In genomic region chr5:123137044-123137909, GRCm38 (mm10) we compare ENCODE assay signal across 8 mouse cellular contexts. TPM values are rescaled to one million over a fixed set of nuclear protein-coding genes. Genes with fewer than 3 reads are reported as not detected.
DNase-seq lines count a peak whose midpoint lies in the region; ATAC-seq and TF ChIP-seq lines count a peak whose summit lies in the region.

No protein-coding gene starts in this region.

- intact Hi-C loops in left cerebral cortex, postnatal 36 days (cut with DNase I): no loop called here

- peak overlapping the region; percentile 97 for H3K4me2 ChIP-seq in forebrain, postnatal 0 days (ENCODE audit: low read depth)
- peak overlapping the region; percentile 100 for H3K4me2 ChIP-seq in hindbrain, embryonic 12.5 days (replicated peaks)
- H3K4me2 ChIP-seq in midbrain, embryonic 11.5 days: peak overlapping the region; percentile 100

- peak overlapping the region; percentile 100 for H3K9ac ChIP-seq in forebrain, postnatal 0 days
- H3K9ac ChIP-seq in hindbrain, embryonic 12.5 days: peak overlapping the region; percentile 100
- peak overlapping the region; percentile 100 for H3K9ac ChIP-seq in midbrain, embryonic 11.5 days (ENCODE audit: low read length)

- no peaks in the 10 kb centered on the region for H3K36me3 ChIP-seq in forebrain, postnatal 0 days (ENCODE audit: insufficient read depth)
- peaks cover 18% of the 10 kb centered on the region; the same call in 1 of the 2 replicates for H3K36me3 ChIP-seq in hindbrain, embryonic 12.5 days
- peaks cover 3% of the 10 kb centered on the region; the same call in 1 of the 2 replicates for H3K36me3 ChIP-seq in midbrain, embryonic 11.5 days (ENCODE audit: control insufficient read depth, insufficient read depth, low read length)
- H3K36me3 ChIP-seq in spleen, adult 2 months (ENCODE audit: control insufficient read depth, insufficient read depth, low read length): peaks cover 28% of the 10 kb centered on the region

- H3K27ac ChIP-seq in cerebellum, adult 2 months (ENCODE audit: insufficient read depth, low read length): peak overlapping the region; percentile 100
- peak overlapping the region; percentile 100 for H3K27ac ChIP-seq in forebrain, postnatal 0 days (ENCODE audit: low read depth, low read length)
- H3K27ac ChIP-seq in hindbrain, embryonic 12.5 days: peak overlapping the region; percentile 100
- H3K27ac ChIP-seq in midbrain, embryonic 11.5 days (ENCODE audit: low read depth, low read length): peak overlapping the region; percentile 100
- peak overlapping the region; percentile 99 for H3K27ac ChIP-seq in spleen, adult 2 months (ENCODE audit: insufficient read depth, low read length)

- 2% methylated on average over 20 of the region's 20 CpGs for WGBS in cerebellum, adult 2 months
- 1% methylated on average over 20 of the region's 20 CpGs for WGBS in forebrain, postnatal 0 days
- WGBS in hindbrain, embryonic 12.5 days: under 1% methylated on average over 20 of the region's 20 CpGs
- under 1% methylated on average over 20 of the region's 20 CpGs for WGBS in midbrain, embryonic 11.5 days
- 13% methylated on average over 20 of the region's 20 CpGs for WGBS in spleen, adult 2 months

- no peak for ATAC-seq in forebrain, postnatal 0 days
- ATAC-seq in hindbrain, embryonic 12.5 days (ENCODE audit: low FRiP score): no peak
- ATAC-seq in midbrain, embryonic 11.5 days (ENCODE audit: low FRiP score): no peak
- no peak for ATAC-seq in inflammation-experienced regulatory T-cells, adult 6 months

- peak overlapping the region; percentile 84 for H3K4me3 ChIP-seq in cerebellum, adult 2 months (replicated peaks; ENCODE audit: insufficient read depth, low read depth, low read length)
- H3K4me3 ChIP-seq in forebrain, postnatal 0 days (ENCODE audit: low read depth, low read length): peak overlapping the region; percentile 85
- peak overlapping the region; percentile 98 for H3K4me3 ChIP-seq in hindbrain, embryonic 12.5 days
- peak overlapping the region; percentile 95 for H3K4me3 ChIP-seq in midbrain, embryonic 11.5 days (ENCODE audit: low read depth, low read length)
- peak overlapping the region; percentile 71 for H3K4me3 ChIP-seq in spleen, adult 2 months (ENCODE audit: extremely low read depth, insufficient read depth, insufficient read length)

- H3K9me3 ChIP-seq in forebrain, postnatal 0 days (ENCODE audit: low read length): no peaks in the 10 kb centered on the region
- H3K9me3 ChIP-seq in hindbrain, embryonic 12.5 days (replicated peaks): no peaks in the 10 kb centered on the region
- H3K9me3 ChIP-seq in midbrain, embryonic 11.5 days (ENCODE audit: control insufficient read depth, low read length): no peaks in the 10 kb centered on the region

- no peak for TF ChIP-seq POLR2A in cerebellum, adult 2 months (IDR thresholded peaks at IDR 0.05; ENCODE audit: borderline replicate concordance, insufficient read depth, low read length)
- TF ChIP-seq POLR2A in spleen, adult 2 months (IDR thresholded peaks at IDR 0.05; ENCODE audit: low read depth, low read length): no peak

- H3K27me3 ChIP-seq in cerebellum, adult 2 months (ENCODE audit: control insufficient read depth, insufficient read depth, low read length): no peaks in the 10 kb centered on the region
- H3K27me3 ChIP-seq in forebrain, postnatal 0 days (ENCODE audit: insufficient read depth, low read length): no peaks in the 10 kb centered on the region
- no peaks in the 10 kb centered on the region for H3K27me3 ChIP-seq in hindbrain, embryonic 12.5 days
- no peaks in the 10 kb centered on the region for H3K27me3 ChIP-seq in midbrain, embryonic 11.5 days (ENCODE audit: control insufficient read depth, insufficient read depth, low read length)
- no peaks in the 10 kb centered on the region for H3K27me3 ChIP-seq in spleen, adult 2 months (ENCODE audit: control insufficient read depth, insufficient read depth, low read length)

- peak; percentile 90 for DNase-seq in Muller cell, postnatal 12 days (ENCODE audit: inconsistent ontology term)
- DNase-seq in cerebellum, adult 2 months: peak; percentile 68 to 70
- peak; percentile 65 for DNase-seq in forebrain, postnatal 0 days
- peak; percentile 69 to 75 for DNase-seq in left cerebral cortex, postnatal 36 days (ENCODE audit: low spot score in 2 of 2)
- DNase-seq in midbrain, embryonic 11.5 days (ENCODE audit: low spot score, missing footprints): peak; percentile 97
- peak in 1 of 2 experiments; percentile 63 for DNase-seq in spleen, adult 2 months (ENCODE audit: low read depth in 1 of 2, low spot score in 2 of 2)

- peaks cover 30% of the 10 kb centered on the region for H3K4me1 ChIP-seq in cerebellum, adult 2 months (ENCODE audit: control insufficient read depth, insufficient read depth, low read length)
- H3K4me1 ChIP-seq in forebrain, postnatal 0 days (ENCODE audit: insufficient read depth): peaks cover 18% of the 10 kb centered on the region
- H3K4me1 ChIP-seq in hindbrain, embryonic 12.5 days: peaks cover 60% of the 10 kb centered on the region
- peaks cover 52% of the 10 kb centered on the region for H3K4me1 ChIP-seq in midbrain, embryonic 11.5 days (ENCODE audit: control insufficient read depth, insufficient read depth, low read length)
- peaks cover 20% of the 10 kb centered on the region; the same call in 1 of the 2 replicates for H3K4me1 ChIP-seq in spleen, adult 2 months (ENCODE audit: control insufficient read depth, insufficient read depth, insufficient read length)

- TF ChIP-seq CTCF in cerebellum, adult 2 months (IDR thresholded peaks at IDR 0.05; ENCODE audit: borderline replicate concordance, insufficient read depth, low read depth, low read length): no peak
- no peak for TF ChIP-seq CTCF in forebrain, postnatal 0 days (IDR thresholded peaks at IDR 0.05; ENCODE audit: low read depth)
- no peak for TF ChIP-seq CTCF in spleen, adult 2 months (IDR thresholded peaks at IDR 0.05; ENCODE audit: extremely low read depth, insufficient read depth, insufficient read length, insufficient replicate concordance)

RNA-seq across cellular contexts. Expression of gene Setd1b, which starts 4.7 kb away (rescaled TPM):
- 14.9 and 17.0 TPM in 2 replicates for polyA plus RNA-seq in cerebellum, adult 2 months (2012; rRNA removed)
- total RNA-seq in forebrain, postnatal 0 days (2014; rRNA removed): 3.9 and 5.6 TPM in 2 replicates
- 5.1 and 7.6 TPM in 2 replicates for polyA plus RNA-seq in forebrain, postnatal 0 days (2015; fragmentation: Nextera tagmentation; extraction: Ambion mirVana)
- 13.8 and 14.3 TPM in 2 replicates for polyA plus RNA-seq in hindbrain, embryonic 12.5 days (2016; fragmentation: Nextera tagmentation; extraction: Ambion mirVana)
- total RNA-seq in left cerebral cortex, postnatal 36 days (2021): 10 to 100 TPM; 27.9 to 35.0 TPM
- polyA plus RNA-seq in midbrain, embryonic 11.5 days (2014; fragmentation: Nextera tagmentation; extraction: Ambion mirVana): 9.8 and 10.0 TPM in 2 replicates
- polyA plus RNA-seq in spleen, adult 2 months (2012; rRNA removed): 20.5 and 23.2 TPM in 2 replicates
- polyA plus RNA-seq in inflammation-experienced regulatory T-cells, adult 6 months (2017; shearing (Covaris generic)): 10 to 100 TPM; 13.0 to 17.7 (median 16.0) TPM

RNA-seq across cellular contexts. Expression of gene Rhof, which starts 4.8 kb away (rescaled TPM):
- 27.0 and 32.3 TPM in 2 replicates for polyA plus RNA-seq in cerebellum, adult 2 months (2012; rRNA removed)
- total RNA-seq in forebrain, postnatal 0 days (2014; rRNA removed): 25.3 and 27.0 TPM in 2 replicates
- 36.9 and 38.7 TPM in 2 replicates for polyA plus RNA-seq in forebrain, postnatal 0 days (2015; fragmentation: Nextera tagmentation; extraction: Ambion mirVana)
- 2.6 and 2.8 TPM in 2 replicates for polyA plus RNA-seq in hindbrain, embryonic 12.5 days (2016; fragmentation: Nextera tagmentation; extraction: Ambion mirVana)
- 10 to 100 TPM; 51.3 to 53.0 TPM for total RNA-seq in left cerebral cortex, postnatal 36 days (2021)
- polyA plus RNA-seq in midbrain, embryonic 11.5 days (2014; fragmentation: Nextera tagmentation; extraction: Ambion mirVana): 1.6 TPM in 2 replicates
- polyA plus RNA-seq in spleen, adult 2 months (2012; rRNA removed): 70.7 and 72.5 TPM in 2 replicates
- polyA plus RNA-seq in inflammation-experienced regulatory T-cells, adult 6 months (2017; shearing (Covaris generic)): 10 to 100 TPM; 62.4 to 71.7 (median 66.6) TPM

RNA-seq across cellular contexts. Expression of gene Psmd9, which starts 31.9 kb away (rescaled TPM):
- 28.4 and 29.9 TPM in 2 replicates for polyA plus RNA-seq in cerebellum, adult 2 months (2012; rRNA removed)
- 37.4 and 39.5 TPM in 2 replicates for total RNA-seq in forebrain, postnatal 0 days (2014; rRNA removed)
- polyA plus RNA-seq in forebrain, postnatal 0 days (2015; fragmentation: Nextera tagmentation; extraction: Ambion mirVana): 72.3 and 79.4 TPM in 2 replicates
- polyA plus RNA-seq in hindbrain, embryonic 12.5 days (2016; fragmentation: Nextera tagmentation; extraction: Ambion mirVana): 70.2 and 74.6 TPM in 2 replicates
- 10 to 100 TPM; 28.6 to 29.6 TPM for total RNA-seq in left cerebral cortex, postnatal 36 days (2021)
- polyA plus RNA-seq in midbrain, embryonic 11.5 days (2014; fragmentation: Nextera tagmentation; extraction: Ambion mirVana): 59.6 and 60.7 TPM in 2 replicates
- polyA plus RNA-seq in spleen, adult 2 months (2012; rRNA removed): 13.3 and 19.5 TPM in 2 replicates
- polyA plus RNA-seq in inflammation-experienced regulatory T-cells, adult 6 months (2017; shearing (Covaris generic)): 10 to 100 TPM; 36.1 to 40.9 (median 39.8) TPM

RNA-seq across cellular contexts. Expression of gene Hpd, which starts 45.2 kb away (rescaled TPM):
- polyA plus RNA-seq in cerebellum, adult 2 months (2012; rRNA removed): not detected in 2 replicates
- not detected in 2 replicates for total RNA-seq in forebrain, postnatal 0 days (2014; rRNA removed)
- not detected in 2 replicates for polyA plus RNA-seq in forebrain, postnatal 0 days (2015; fragmentation: Nextera tagmentation; extraction: Ambion mirVana)
- not detected in 2 replicates for polyA plus RNA-seq in hindbrain, embryonic 12.5 days (2016; fragmentation: Nextera tagmentation; extraction: Ambion mirVana)
- not detected for total RNA-seq in left cerebral cortex, postnatal 36 days (2021)
- not detected in 2 replicates for polyA plus RNA-seq in midbrain, embryonic 11.5 days (2014; fragmentation: Nextera tagmentation; extraction: Ambion mirVana)
- polyA plus RNA-seq in spleen, adult 2 months (2012; rRNA removed): 0.19 and 0.37 TPM in 2 replicates
- polyA plus RNA-seq in inflammation-experienced regulatory T-cells, adult 6 months (2017; shearing (Covaris generic)): not detected
